Mouse (Mus musculus): ENCODE measurements at regions not wholly inside any gene's neighbourhood (a gene's known extent, or its start where the extent isn't known, plus 50 kb on each side); places are given as distances from the start of the nearest gene placed in this dataset.

- DNase-seq (ENCODE audit: low spot score) = peak; percentile 77
Observed at GRCm38 (mm10) chr8:6227901-6228300, 1122.8 kb upstream of the Slc10a2 start.

- no peak for DNase-seq (ENCODE audit: low spot score)
Observed at GRCm38 (mm10) chr8:6225194-6225593, 1120.0 kb upstream of the Slc10a2 start.

- DNase-seq (ENCODE audit: low spot score) = no peak
Observed at GRCm38 (mm10) chr8:6207617-6208349, 1102.6 kb upstream of the Slc10a2 start.

- no peak for DNase-seq (ENCODE audit: low spot score)
Observed at GRCm38 (mm10) chr8:6204051-6204745, 1099.0 kb upstream of the Slc10a2 start.

- DNase-seq (ENCODE audit: low spot score) = peak; percentile 16
Observed at GRCm38 (mm10) chr8:6191431-6191830, 1086.3 kb upstream of the Slc10a2 start.

GRCm38 (mm10) chr8:6188422-6188821, 1083.3 kb upstream of the Slc10a2 start:
- no peak for DNase-seq (ENCODE audit: low spot score)

GRCm38 (mm10) chr8:6186561-6186960, 1081.4 kb upstream of the Slc10a2 start:
- no peak for DNase-seq (ENCODE audit: low spot score)

- no peak for DNase-seq (ENCODE audit: low spot score)
Observed at GRCm38 (mm10) chr8:6179602-6180001, 1074.5 kb upstream of the Slc10a2 start.

GRCm38 (mm10) chr8:6166433-6166832, 1061.3 kb upstream of the Slc10a2 start:
- DNase-seq (ENCODE audit: low spot score) = no peak

GRCm38 (mm10) chr8:6165230-6165629, 1060.1 kb upstream of the Slc10a2 start:
- DNase-seq (ENCODE audit: low spot score) = no peak

- peak; percentile 4 for DNase-seq (ENCODE audit: low spot score)
Observed at GRCm38 (mm10) chr8:6164758-6165157, 1059.6 kb upstream of the Slc10a2 start.

- no peak for DNase-seq (ENCODE audit: low spot score)
Observed at GRCm38 (mm10) chr8:6144588-6144987, 1039.4 kb upstream of the Slc10a2 start.

- DNase-seq (ENCODE audit: low spot score) = no peak
Observed at GRCm38 (mm10) chr8:6140090-6140489, 1034.9 kb upstream of the Slc10a2 start.

- no peak for DNase-seq (ENCODE audit: low spot score)
Observed at GRCm38 (mm10) chr8:6139171-6139570, 1034.0 kb upstream of the Slc10a2 start.

GRCm38 (mm10) chr8:6132243-6132751, 1027.1 kb upstream of the Slc10a2 start:
- no peak for DNase-seq (ENCODE audit: low spot score)

- no peak for DNase-seq (ENCODE audit: low spot score)
Observed at GRCm38 (mm10) chr8:6125265-6125664, 1020.1 kb upstream of the Slc10a2 start.

GRCm38 (mm10) chr8:6119506-6119905, 1014.4 kb upstream of the Slc10a2 start:
- DNase-seq (ENCODE audit: low spot score) = no peak

- no peak for DNase-seq (ENCODE audit: low spot score)
Observed at GRCm38 (mm10) chr8:6111351-6111750, 1006.2 kb upstream of the Slc10a2 start.

GRCm38 (mm10) chr8:6090028-6090427, 984.9 kb upstream of the Slc10a2 start:
- no peak for DNase-seq (ENCODE audit: low spot score)

- DNase-seq (ENCODE audit: low spot score) = peak; percentile 91
Observed at GRCm38 (mm10) chr8:6043939-6044577, 938.9 kb upstream of the Slc10a2 start.

GRCm38 (mm10) chr8:6012206-6012605, 907.1 kb upstream of the Slc10a2 start:
- DNase-seq (ENCODE audit: low spot score) = no peak

- DNase-seq (ENCODE audit: low spot score) = no peak
Observed at GRCm38 (mm10) chr8:6011182-6011581, 906.0 kb upstream of the Slc10a2 start.

GRCm38 (mm10) chr8:6010712-6011111, 905.6 kb upstream of the Slc10a2 start:
- DNase-seq (ENCODE audit: low spot score) = no peak
